Mouse (Mus musculus) lung, embryonic 14.5 days (tissue): ENCODE measurements at regions not wholly inside any gene's neighbourhood (a gene's known extent, or its start where the extent isn't known, plus 50 kb on each side); places are given as distances from the start of the nearest gene placed in this dataset.

ENCODE experiments used
- ATAC-seq: fragments of 200-750 bp; cut with Nextera tagmentation; 2 replicates; pipeline ENCODE4 v1.8.0; 2017; ENCODE audit warnings: mild to moderate bottlenecking, moderate TSS enrichment, moderate library complexity; ENCODE audit not compliant: insufficient read depth
- DNase-seq: peaks from one replicate; pipeline ENCODE4 v3.0.0-alpha.2; 2015
- H3K27ac ChIP-seq: fragments of 300-500 bp; sonication (generic); 2 replicates; pipeline ENCODE4 v1.5.1; 2014; ENCODE audit warnings: low read depth, mild to moderate bottlenecking, moderate library complexity
- H3K27me3 ChIP-seq: fragments of 300-500 bp; sonication (generic); 2 replicates; pipeline ENCODE4 v1.6.1; 2014; ENCODE audit warnings: low read length, control low read depth; ENCODE audit not compliant: insufficient read depth
- H3K36me3 ChIP-seq: fragments of 300-500 bp; sonication (generic); 2 replicates; pipeline ENCODE4 v1.6.1; 2014; ENCODE audit warnings: control low read depth; ENCODE audit not compliant: insufficient read depth
- H3K4me1 ChIP-seq: fragments of 300-500 bp; sonication (generic); 2 replicates; pipeline ENCODE4 v1.6.1; 2014; ENCODE audit warnings: antibody characterized with exemption, control low read depth; ENCODE audit not compliant: insufficient read depth
- H3K4me2 ChIP-seq: fragments of 300-500 bp; sonication (generic); 2 replicates; pipeline ENCODE4 v1.6.1; 2014; ENCODE audit warnings: mild to moderate bottlenecking
- H3K4me3 ChIP-seq: fragments of 300-500 bp; sonication (generic); 2 replicates; pipeline ENCODE4 v1.5.1; 2014; ENCODE audit warnings: low read depth, low read length
- H3K9ac ChIP-seq: fragments of 300-500 bp; sonication (generic); 2 replicates; pipeline ENCODE4 v1.6.1; 2014
- H3K9me3 ChIP-seq: fragments of 300-500 bp; sonication (generic); 2 replicates; pipeline ENCODE4 v1.6.1; 2016; ENCODE audit warnings: low read depth, low read length, control low read depth
- CTCF ChIP-seq: IDR thresholded peaks from 2 replicates; pipeline ENCODE4 v1.5.1; 2016; ENCODE audit warnings: antibody characterized with exemption, low read depth
- WGBS: fragments of 180-500 bp; shearing (Covaris S2); extraction: QIAGEN DNeasy Blood & Tissue Kit; methylation state at CpG from one replicate; pipeline ENCODE4 v1.1.7; 2014; 5-methylcytosine and 5-hydroxymethylcytosine counted together

DNA sequence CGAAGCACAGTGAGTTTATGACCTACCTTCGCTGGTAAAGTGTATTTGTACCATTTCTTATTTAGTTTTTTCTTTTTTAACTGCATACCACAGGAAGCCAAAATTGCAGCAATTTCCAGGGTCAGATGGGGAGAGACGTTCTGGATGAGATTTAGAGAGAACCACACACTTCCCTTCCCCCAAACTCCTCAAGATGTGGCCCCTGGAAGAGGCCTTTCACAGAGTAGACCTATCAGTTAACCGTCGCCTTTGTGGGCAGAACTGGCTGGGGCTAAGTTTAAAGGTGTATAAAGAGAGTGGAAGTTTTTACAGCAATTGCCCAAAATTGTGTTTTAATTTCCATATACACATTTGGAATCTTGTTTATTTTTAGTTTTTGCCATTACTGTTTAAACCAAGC, 295.7 kb upstream of the Mef2c start:
- ATAC-seq = no peak
- no peak for DNase-seq
- no peaks in the 10 kb centered on the region for H3K4me1 ChIP-seq
- H3K27me3 ChIP-seq = no peaks in the 10 kb centered on the region
- TF ChIP-seq CTCF = no peak
- H3K4me3 ChIP-seq = no peak overlapping the region
- no peak overlapping the region for H3K4me2 ChIP-seq
- H3K36me3 ChIP-seq = no peaks in the 10 kb centered on the region
- H3K27ac ChIP-seq = no peak overlapping the region
- 73% methylated on average over 5 of the region's 5 CpGs for WGBS
- H3K9me3 ChIP-seq = no peaks in the 10 kb centered on the region
- H3K9ac ChIP-seq = no peak overlapping the region

DNA sequence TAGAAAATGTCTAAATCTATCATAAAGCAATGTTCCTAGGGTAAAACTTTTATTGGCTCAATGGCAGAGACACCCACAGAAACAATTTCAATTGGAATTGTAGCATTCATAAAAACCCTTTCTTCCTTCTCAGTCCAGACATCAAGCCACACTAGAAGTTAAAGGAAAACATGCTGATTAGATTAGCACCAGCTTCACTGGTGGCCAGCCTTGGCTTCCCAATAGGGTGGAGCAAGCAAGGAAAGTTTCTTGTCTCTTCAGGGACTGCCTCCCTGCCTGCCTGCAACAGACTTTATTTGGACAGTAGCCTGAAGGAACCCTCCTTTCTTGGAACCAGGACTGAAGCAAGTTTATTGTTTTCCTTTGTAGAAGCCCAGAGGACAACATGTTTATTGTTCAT, 289.0 kb upstream of the Mef2c start:
- no peak for ATAC-seq
- peak; percentile 6 for DNase-seq

GRCm38 (mm10) chr13:83216454-83216853, 287.4 kb upstream of the Mef2c start:
- H3K9ac ChIP-seq = no peak overlapping the region
- H3K27ac ChIP-seq = no peak overlapping the region
- H3K9me3 ChIP-seq = no peaks in the 10 kb centered on the region
- no peaks in the 10 kb centered on the region for H3K27me3 ChIP-seq
- DNase-seq (no peak), ATAC-seq (no peak)
- no peak overlapping the region for H3K4me2 ChIP-seq
- H3K4me1 ChIP-seq = no peaks in the 10 kb centered on the region
- no peak for TF ChIP-seq CTCF
- 79% methylated on average over 3 of the region's 3 CpGs for WGBS
- no peak overlapping the region for H3K4me3 ChIP-seq
- H3K36me3 ChIP-seq = no peaks in the 10 kb centered on the region

More for the DNA sequence above, 289.0 kb upstream of the Mef2c start:
- Histone ChIP-seq H3K4me3 (no peak overlapping the region), H3K4me1 (no peaks in the 10 kb centered on the region), H3K27ac (no peak overlapping the region), H3K9me3 (no peaks in the 10 kb centered on the region), H3K27me3 (no peaks in the 10 kb centered on the region), H3K4me2 (no peak overlapping the region), H3K36me3 (no peaks in the 10 kb centered on the region), H3K9ac (no peak overlapping the region)
- TF ChIP-seq CTCF = no peak

- no peaks in the 10 kb centered on the region for H3K4me1 ChIP-seq
- no peak overlapping the region for H3K27ac ChIP-seq
- no peak overlapping the region for H3K9ac ChIP-seq
- no peaks in the 10 kb centered on the region for H3K27me3 ChIP-seq
- no peak overlapping the region for H3K4me3 ChIP-seq
- DNase-seq = no peak
- no peaks in the 10 kb centered on the region for H3K36me3 ChIP-seq
- no peak for TF ChIP-seq CTCF
- no peak for ATAC-seq
- 80% methylated on average over 1 of the region's 1 CpGs for WGBS
- H3K4me2 ChIP-seq = no peak overlapping the region
- H3K9me3 ChIP-seq = no peaks in the 10 kb centered on the region
These were observed 251.4 kb upstream of the Mef2c start for GRCm38 (mm10) chr13:83252452-83252851.

- Histone ChIP-seq H3K27me3 (no peaks in the 10 kb centered on the region), H3K36me3 (no peaks in the 10 kb centered on the region), H3K4me3 (no peak overlapping the region), H3K9me3 (no peaks in the 10 kb centered on the region), H3K27ac (no peak overlapping the region), H3K9ac (no peak overlapping the region), H3K4me1 (no peaks in the 10 kb centered on the region), H3K4me2 (no peak overlapping the region)
- WGBS = 60% methylated on average over 1 of the region's 1 CpGs
- DNase-seq (no peak), ATAC-seq (no peak)
- TF ChIP-seq CTCF = no peak
These were observed 237.2 kb upstream of the Mef2c start for GRCm38 (mm10) chr13:83266591-83266990.

DNA sequence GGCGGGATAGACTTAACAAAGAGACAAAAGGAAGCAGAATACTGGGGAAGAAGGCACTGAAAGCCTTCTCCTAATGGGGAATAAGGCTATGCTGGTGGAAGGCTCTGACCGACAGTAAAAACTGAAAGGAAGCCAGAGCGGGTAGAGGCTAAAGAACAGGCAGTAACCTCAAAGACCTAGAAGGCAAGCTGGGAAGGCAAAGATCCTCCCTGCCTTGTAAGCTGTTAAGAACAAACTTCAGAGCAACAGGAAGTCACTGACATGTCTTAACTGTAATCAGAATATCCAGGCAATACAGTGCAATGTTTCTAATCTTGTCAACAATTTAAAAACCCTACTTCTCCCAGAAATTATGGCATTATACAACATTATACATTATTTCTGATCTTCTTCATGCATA, 235.2 kb upstream of the Mef2c start:
- 67% methylated on average over 3 of the region's 3 CpGs for WGBS
- Histone ChIP-seq H3K4me3 (no peak overlapping the region), H3K4me2 (no peak overlapping the region), H3K27ac (no peak overlapping the region), H3K27me3 (no peaks in the 10 kb centered on the region), H3K9me3 (no peaks in the 10 kb centered on the region), H3K36me3 (no peaks in the 10 kb centered on the region), H3K4me1 (no peaks in the 10 kb centered on the region), H3K9ac (no peak overlapping the region)
- DNase-seq (peak; percentile 5), ATAC-seq (no peak)
- TF ChIP-seq CTCF = no peak

- Histone ChIP-seq H3K27ac (no peak overlapping the region), H3K9me3 (no peaks in the 10 kb centered on the region), H3K4me2 (no peak overlapping the region), H3K36me3 (no peaks in the 10 kb centered on the region), H3K27me3 (no peaks in the 10 kb centered on the region), H3K4me3 (no peak overlapping the region), H3K9ac (no peak overlapping the region), H3K4me1 (no peaks in the 10 kb centered on the region)
- TF ChIP-seq CTCF = no peak
- 90% methylated on average over 1 of the region's 1 CpGs for WGBS
- no peak for ATAC-seq
- DNase-seq = no peak
These were observed 225.1 kb upstream of the Mef2c start for GRCm38 (mm10) chr13:83278695-83279094.

GRCm38 (mm10) chr13:83307696-83308095, 196.1 kb upstream of the Mef2c start:
- 69% methylated on average over 3 of the region's 3 CpGs for WGBS
- no peaks in the 10 kb centered on the region for H3K27me3 ChIP-seq
- TF ChIP-seq CTCF = no peak
- H3K4me1 ChIP-seq = no peaks in the 10 kb centered on the region
- DNase-seq (no peak), ATAC-seq (no peak)
- H3K27ac ChIP-seq = no peak overlapping the region
- H3K4me3 ChIP-seq = no peak overlapping the region
- H3K36me3 ChIP-seq = no peaks in the 10 kb centered on the region
- H3K9ac ChIP-seq = no peak overlapping the region
- no peaks in the 10 kb centered on the region for H3K9me3 ChIP-seq
- no peak overlapping the region for H3K4me2 ChIP-seq
